8 mouse cellular contexts compared by ENCODE assay signal in genomic region chr4:125850300-125850699, GRCm38 (mm10).
DNase-seq lines count a peak whose midpoint lies in the region; ATAC-seq lines count a peak whose summit lies in the region.

No protein-coding gene starts in this region.

- H3K9ac ChIP-seq in forebrain, embryonic 14.5 days (ENCODE audit: low read length): no peak overlapping the region
- no peak overlapping the region for H3K9ac ChIP-seq in forebrain, embryonic 12.5 days

- H3K9me3 ChIP-seq in forebrain, embryonic 14.5 days (replicated peaks; ENCODE audit: control insufficient read depth, low read length): no peaks in the 10 kb centered on the region
- H3K9me3 ChIP-seq in forebrain, embryonic 12.5 days: no peaks in the 10 kb centered on the region

- H3K27ac ChIP-seq in forebrain, embryonic 14.5 days (ENCODE audit: low read depth, low read length): no peak overlapping the region
- H3K27ac ChIP-seq in forebrain, embryonic 12.5 days: no peak overlapping the region

- WGBS in forebrain, embryonic 14.5 days: 3% methylated on average over 4 of the region's 4 CpGs
- WGBS in forebrain, embryonic 12.5 days: 4% methylated on average over 4 of the region's 4 CpGs

- no peak overlapping the region for H3K4me2 ChIP-seq in forebrain, embryonic 14.5 days (ENCODE audit: low read length)
- no peak overlapping the region for H3K4me2 ChIP-seq in forebrain, embryonic 12.5 days

- no peak overlapping the region for H3K4me3 ChIP-seq in forebrain, embryonic 14.5 days (ENCODE audit: low read depth, low read length)
- no peak overlapping the region for H3K4me3 ChIP-seq in forebrain, embryonic 12.5 days (replicated peaks)

- no peaks in the 10 kb centered on the region for H3K27me3 ChIP-seq in forebrain, embryonic 14.5 days (replicated peaks; ENCODE audit: control insufficient read depth, insufficient read depth, low read length)
- 0 out of 2 replicates have a peak, but pooled peaks cover 14% of the 10 kb centered on the region for H3K27me3 ChIP-seq in forebrain, embryonic 12.5 days

- DNase-seq in forebrain, embryonic 14.5 days (ENCODE audit: low spot score): peak; percentile 84
- peak; percentile 18 for DNase-seq in ovary, postnatal 10 days (ENCODE audit: low spot score)
- no peak for DNase-seq in ovary, adult 18-20 months (ENCODE audit: low spot score)
- DNase-seq in cerebellum, postnatal 4 days (ENCODE audit: low spot score in 2 of 2): peak; percentile 60 to 75
- peak; percentile 77 for DNase-seq in kidney, postnatal 4 days
- peak; percentile 55 for DNase-seq in lung, postnatal 36 days
- DNase-seq in testis, postnatal 10 days (ENCODE audit: low spot score): peak; percentile 74

- H3K36me3 ChIP-seq in forebrain, embryonic 14.5 days (ENCODE audit: control insufficient read depth, insufficient read depth, low read length): no peaks in the 10 kb centered on the region
- no peaks in the 10 kb centered on the region for H3K36me3 ChIP-seq in forebrain, embryonic 12.5 days (replicated peaks)

- H3K4me1 ChIP-seq in forebrain, embryonic 14.5 days (ENCODE audit: control insufficient read depth, insufficient read depth, low read length): no peaks in the 10 kb centered on the region; the same call in 1 of the 2 replicates
- peaks cover 15% of the 10 kb centered on the region; the same call in 1 of the 2 replicates for H3K4me1 ChIP-seq in forebrain, embryonic 12.5 days

- no peak for ATAC-seq in forebrain, embryonic 14.5 days
- no peak for ATAC-seq in forebrain, embryonic 12.5 days (ENCODE audit: low FRiP score)
